Comparison of ENCODE assay signal across 21 mouse cellular contexts in genomic region chr3:154510160-154510559, GRCm38 (mm10).
"Had no signal": no experiment of that assay in that cellular context is flagged by ENCODE, and none has a peak within 500 bp of the region (broad histone marks: within the 10 kb centered on the region; RNA-seq: fewer than 3 reads in every experiment).

No protein-coding gene starts in this region.

- H3K4me1 ChIP-seq: liver, embryonic 15.5 days; lung, embryonic 15.5 days; midbrain, embryonic 12.5 days; midbrain, embryonic 15.5 days; neural tube, embryonic 12.5 days; neural tube, embryonic 15.5 days; stomach, embryonic 15.5 days had no signal

- ATAC-seq: midbrain, embryonic 15.5 days had no signal

- H3K27ac ChIP-seq: left cerebral cortex, adult 2 months; liver, embryonic 15.5 days; lung, embryonic 15.5 days; midbrain, embryonic 12.5 days; midbrain, embryonic 15.5 days; neural tube, embryonic 12.5 days; neural tube, embryonic 15.5 days; stomach, embryonic 15.5 days had no signal

- H3K4me2 ChIP-seq: liver, embryonic 11.5 days; liver, embryonic 15.5 days; lung, embryonic 15.5 days; midbrain, embryonic 12.5 days; midbrain, embryonic 15.5 days; neural tube, embryonic 12.5 days; neural tube, embryonic 15.5 days; stomach, embryonic 15.5 days had no signal

- H3K36me3 ChIP-seq: liver, embryonic 15.5 days; lung, embryonic 15.5 days; midbrain, embryonic 12.5 days; midbrain, embryonic 15.5 days; neural tube, embryonic 12.5 days; neural tube, embryonic 15.5 days; stomach, embryonic 15.5 days had no signal

- H3K9ac ChIP-seq: liver, embryonic 15.5 days; lung, embryonic 15.5 days; midbrain, embryonic 12.5 days; midbrain, embryonic 15.5 days; neural tube, embryonic 12.5 days; neural tube, embryonic 15.5 days; stomach, embryonic 15.5 days had no signal

- H3K9me3 ChIP-seq: liver, embryonic 15.5 days; lung, embryonic 15.5 days; midbrain, embryonic 12.5 days; midbrain, embryonic 15.5 days; neural tube, embryonic 12.5 days; neural tube, embryonic 15.5 days; stomach, embryonic 15.5 days had no signal

- DNase-seq: kidney, adult 11 months; kidney, adult 9 months; kidney, postnatal 10 days; kidney, postnatal 36 days; layer of hippocampus, postnatal 36 days; lung, adult 18-20 months; lung, postnatal 10 days; lung, postnatal 36 days; right cerebral cortex, adult 18-20 months; right cerebral cortex, postnatal 14 days; right cerebral cortex, postnatal 4 days; thymus, postnatal 36 days had no signal

- H3K4me3 ChIP-seq: left cerebral cortex, adult 2 months; liver, embryonic 15.5 days; lung, embryonic 15.5 days; midbrain, embryonic 12.5 days; midbrain, embryonic 15.5 days; neural tube, embryonic 12.5 days; neural tube, embryonic 15.5 days; stomach, embryonic 15.5 days had no signal

- H3K27me3 ChIP-seq: liver, embryonic 15.5 days; lung, embryonic 15.5 days; midbrain, embryonic 12.5 days; midbrain, embryonic 15.5 days; neural tube, embryonic 12.5 days; neural tube, embryonic 15.5 days; stomach, embryonic 15.5 days had no signal
